In genomic region chr11:5541799-5542481, GRCm38 (mm10) we compare ENCODE assay signal across 8 mouse cellular contexts. TPM values are rescaled to one million over a fixed set of nuclear protein-coding genes. Genes with fewer than 3 reads are reported as not detected.
DNase-seq lines count a peak whose midpoint lies in the region; ATAC-seq and TF ChIP-seq lines count a peak whose summit lies in the region.

TSS of gene Ccdc117 (minus strand) at chr11:5542187.

- H3K4me2 ChIP-seq in hindbrain, embryonic 16.5 days (ENCODE audit: low read length) = peak within 1 kb of the TSS; percentile 68

- H3K4me1 ChIP-seq in hindbrain, embryonic 16.5 days (ENCODE audit: control insufficient read depth, insufficient read depth, low read depth, low read length) = peaks cover 8% of the 10 kb centered on the region

- peak within 1 kb of the TSS; percentile 88 for H3K4me3 ChIP-seq in hindbrain, embryonic 16.5 days (ENCODE audit: low read length)
- H3K4me3 ChIP-seq in left cerebral cortex, adult 2 months = peak within 1 kb of the TSS; percentile 70

- peak within 1 kb of the TSS; percentile 76 for H3K27ac ChIP-seq in hindbrain, embryonic 16.5 days (ENCODE audit: low read depth, low read length)
- H3K27ac ChIP-seq in left cerebral cortex, adult 2 months = peak within 1 kb of the TSS; percentile 88

- DNase-seq in WW6 (ENCODE audit: low read depth, low spot score) = peak; percentile 97
- peak; percentile 61 to 77 for DNase-seq in cerebellum, postnatal 4 days (ENCODE audit: low spot score in 2 of 2)
- DNase-seq in gastrocnemius, adult 18-20 months (ENCODE audit: low spot score) = peak; percentile 94
- peak; percentile 81 to 86 for DNase-seq in left cerebral cortex, adult 2 months (ENCODE audit: extremely low spot score in 1 of 2, low spot score in 2 of 2)
- peak; percentile 91 to 95 for DNase-seq in right cerebral cortex, adult 2 months (ENCODE audit: low spot score in 2 of 2)
- DNase-seq in urinary bladder, postnatal 14 days (ENCODE audit: low spot score) = peak; percentile 92

- intact Hi-C loops in left cerebral cortex, adult 2 months (cut with DNase I) = loop anchor here (2.0 to 5.0 kb wide), 2 partner anchors 21 to 55 kb away; partner anchors contain the start of gene Xbp1

- no peaks in the 10 kb centered on the region for H3K9me3 ChIP-seq in hindbrain, embryonic 16.5 days (ENCODE audit: control insufficient read depth, low read length)

- H3K36me3 ChIP-seq in hindbrain, embryonic 16.5 days (ENCODE audit: control insufficient read depth, insufficient read depth, low read length) = no peaks in the 10 kb centered on the region; the same call in 1 of the 2 replicates

- H3K9ac ChIP-seq in hindbrain, embryonic 16.5 days (ENCODE audit: low read depth, low read length) = peak within 1 kb of the TSS; percentile 94

- TF ChIP-seq CTCF in left cerebral cortex, adult 2 months (IDR thresholded peaks at IDR 0.05) = no peak; the same call in 1 of the 2 replicates

- WGBS in hindbrain, embryonic 16.5 days = under 1% methylated on average over 52 of the region's 65 CpGs

- peak; percentile 99 for ATAC-seq in hindbrain, embryonic 16.5 days
- ATAC-seq in megakaryocyte, adult 5-6 weeks (ENCODE audit: poor library complexity, severe bottlenecking) = peak; percentile 99

- H3K27me3 ChIP-seq in hindbrain, embryonic 16.5 days (replicated peaks; ENCODE audit: control insufficient read depth, insufficient read depth, low read length) = no peaks in the 10 kb centered on the region

RNA-seq across cellular contexts. Expression of gene Ccdc117, which starts in this region (rescaled TPM):
- 10 to 100 TPM; 22.0 to 24.7 TPM for total RNA-seq in gastrocnemius, adult 18-20 months (2021)
- polyA plus RNA-seq in hindbrain, embryonic 16.5 days (2015; fragmentation: Nextera tagmentation; extraction: Ambion mirVana) = 7.4 and 10.3 TPM in 2 replicates
- 10 to 100 TPM; 14.7 to 16.3 TPM for total RNA-seq in left cerebral cortex, adult 2 months (2021)
- 13.1 and 13.5 TPM in 2 replicates for total RNA-seq in megakaryocyte, adult 5-6 weeks (2015)
- 21.4 and 25.0 TPM in 2 replicates for total RNA-seq in megakaryocyte, adult 5-6 weeks (2017)

Comparison
In these comparisons a context has a peak if more than half of its experiments do, and no peak if none do; other contexts are left out.
1. Peak in every context shown above with its lines: DNase-seq, ATAC-seq, H3K4me3 ChIP-seq and H3K27ac ChIP-seq.